Mouse (Mus musculus) liver, postnatal 0 days (tissue): ENCODE measurements around the gene Plcl2.

ENCODE experiments used
- CTCF ChIP-seq: sonication (generic); IDR thresholded peaks from 2 replicates; pipeline ENCODE4 v1.5.1; 2016; ENCODE audit warnings: antibody characterized with exemption, low read depth
- EP300 ChIP-seq: IDR thresholded peaks from 2 replicates; pipeline ENCODE4 v1.6.1; 2016; ENCODE audit warnings: antibody characterized with exemption, low read depth, mild to moderate bottlenecking

GRCm38 (mm10) chr17:50733390-50733789, 224.2 kb downstream of the Plcl2 start:
- TF ChIP-seq CTCF (no peak), EP300 (no peak)
